Mouse (Mus musculus) retina, postnatal 1 day (tissue): ENCODE results near the gene Hist1h4f.
"Not testable (repeated sequence)": the region's sequence is repeated elsewhere in the genome, so short reads cannot be mapped to it uniquely, and the experiment has no call there.

Experiments
- DNase-seq: peaks from one replicate; pipeline ENCODE4 v3.0.0-alpha.2; 2012

Gene Hist1h4f

GRCm38 (mm10) chr13:23575864-23576313 lies 24.4 kb upstream of the Hist1h4f start:
- DNase-seq: peak; percentile 39

- peak; percentile 93 for DNase-seq
These were observed 23.9 kb upstream of the Hist1h4f start, which contains the start of gene Hist1h3d for GRCm38 (mm10) chr13:23575271-23575851. TSS of gene Hist1h3d (plus strand) at chr13:23575763.

GRCm38 (mm10) chr13:23574546-23575170 lies 23.2 kb upstream of the Hist1h4f start:
- DNase-seq: peak; percentile 46

- peak; percentile 100 for DNase-seq
These were observed 22.6 kb upstream of the Hist1h4f start, which contains the start of the genes Hist1h2bf and Hist1h2ad for GRCm38 (mm10) chr13:23573898-23574524. TSS of gene Hist1h2bf (minus strand) at chr13:23574196. TSS of gene Hist1h2ad (plus strand) at chr13:23574381.

GRCm38 (mm10) chr13:23573034-23573897 lies 21.8 kb upstream of the Hist1h4f start:
- not testable (repeated sequence) for DNase-seq

- no peak for DNase-seq
These were observed 21.0 kb upstream of the Hist1h4f start for GRCm38 (mm10) chr13:23572218-23573033.

GRCm38 (mm10) chr13:23571504-23572217 lies 20.2 kb upstream of the Hist1h4f start:
- DNase-seq: peak; percentile 64

- peak; percentile 97 for DNase-seq
These were observed 19.6 kb upstream of the Hist1h4f start, which contains the start of the genes Hist1h2ae and Hist1h2bg for GRCm38 (mm10) chr13:23571022-23571503. TSS of gene Hist1h2ae (minus strand) at chr13:23571220. TSS of gene Hist1h2bg (plus strand) at chr13:23571396.

- peak; percentile 36 for DNase-seq
These were observed 19.0 kb upstream of the Hist1h4f start for GRCm38 (mm10) chr13:23570261-23571021.

GRCm38 (mm10) chr13:23564482-23564881 lies 13.0 kb upstream of the Hist1h4f start:
- DNase-seq: no peak

- peak; percentile 91 for DNase-seq
These were observed 11.4 kb upstream of the Hist1h4f start for GRCm38 (mm10) chr13:23562699-23563462.

- DNase-seq: peak; percentile 99
These were observed 10.6 kb upstream of the Hist1h4f start, which contains the start of gene Hist1h3e for GRCm38 (mm10) chr13:23561883-23562659. TSS of gene Hist1h3e (minus strand) at chr13:23562369.

- DNase-seq: not testable (repeated sequence)
These were observed 10.1 kb upstream of the Hist1h4f start for GRCm38 (mm10) chr13:23561531-23561882.

- not testable (repeated sequence) for DNase-seq
These were observed 9.3 kb upstream of the Hist1h4f start for GRCm38 (mm10) chr13:23560699-23561098.

- DNase-seq: no peak
These were observed 5.5 kb upstream of the Hist1h4f start for GRCm38 (mm10) chr13:23556906-23557305.

GRCm38 (mm10) chr13:23555839-23556416 lies 4.5 kb upstream of the Hist1h4f start:
- DNase-seq: peak; percentile 94

GRCm38 (mm10) chr13:23554925-23555838 lies 3.7 kb upstream of the Hist1h4f start:
- DNase-seq: peak; percentile 90
